ENCODE assay signal across 8 mouse cellular contexts in genomic region chr5:124249614-124250591, GRCm38 (mm10). TPM values are rescaled to one million over a fixed set of nuclear protein-coding genes. Genes with fewer than 3 reads are reported as not detected.
A peak's percentile ranks its signal among the peaks of the same experiment; 100 is the strongest.
DNase-seq lines count a peak whose midpoint lies in the region; ATAC-seq lines count a peak whose summit lies in the region.

Gene Pitpnm2, minus strand, starts transcription at chr5:124249760.

- H3K4me2 ChIP-seq in forebrain, embryonic 13.5 days: peak within 1 kb of the TSS; percentile 92

- DNase-seq in left cerebral cortex, adult 18-20 months (ENCODE audit: low spot score in 2 of 2): peak in 1 of 2 experiments; percentile 55
- no peak for DNase-seq in left cerebral cortex, adult 9 months (ENCODE audit: low spot score in 2 of 2)
- DNase-seq in brain, adult 2 months (ENCODE audit: low read depth, low spot score): peak; percentile 70
- peak; percentile 64 for DNase-seq in heart, postnatal 4 days
- peak in 1 of 2 experiments; percentile 56 for DNase-seq in left cerebral cortex, postnatal 36 days (ENCODE audit: low spot score in 2 of 2)
- DNase-seq in splenic B cell, adult 2 months (ENCODE audit: low read depth, low spot score): peak; percentile 68

- peak; percentile 83 for ATAC-seq in forebrain, embryonic 13.5 days
- ATAC-seq in megakaryocyte-erythroid progenitor cell, adult 5-6 weeks (replicated peaks; ENCODE audit: low FRiP score, low TSS enrichment, poor library complexity, severe bottlenecking): peak; percentile 31; the same call in 1 of the 2 replicates

- peaks cover 21% of the 10 kb centered on the region for H3K4me1 ChIP-seq in forebrain, embryonic 13.5 days

- peak within 1 kb of the TSS; percentile 70 for H3K4me3 ChIP-seq in forebrain, embryonic 13.5 days

- intact Hi-C loops in left cerebral cortex, postnatal 36 days (cut with DNase I): loop anchor here (2.0 to 5.0 kb wide), 4 partner anchors 29 to 88 kb away; no protein-coding TSS in a partner anchor

- peak within 1 kb of the TSS; percentile 84 for H3K9ac ChIP-seq in forebrain, embryonic 13.5 days

- no peaks in the 10 kb centered on the region for H3K9me3 ChIP-seq in forebrain, embryonic 13.5 days (replicated peaks)

- peak within 1 kb of the TSS; percentile 3 for H3K27ac ChIP-seq in forebrain, embryonic 13.5 days

- 0 out of 2 replicates have a peak, but pooled peaks cover 7% of the 10 kb centered on the region for H3K27me3 ChIP-seq in forebrain, embryonic 13.5 days
- H3K27me3 ChIP-seq in splenic B cell, adult 2 months (ENCODE audit: control insufficient read depth, insufficient read depth, low read length, poor library complexity, severe bottlenecking): no peaks in the 10 kb centered on the region

- peaks cover 13% of the 10 kb centered on the region; the same call in 1 of the 2 replicates for H3K36me3 ChIP-seq in forebrain, embryonic 13.5 days (ENCODE audit: poor library complexity, severe bottlenecking)
- H3K36me3 ChIP-seq in splenic B cell, adult 2 months (ENCODE audit: control insufficient read depth, insufficient read depth, low read length, poor library complexity, severe bottlenecking): no peaks in the 10 kb centered on the region; the same call in 1 of the 2 replicates

- WGBS in forebrain, embryonic 13.5 days: 1% methylated on average over 38 of the region's 90 CpGs

RNA-seq across cellular contexts. Expression of gene Pitpnm2, which starts in this region (rescaled TPM):
- 100 to 1,000 TPM; 259 to 274 TPM for total RNA-seq in left cerebral cortex, adult 18-20 months (2021)
- 5.4 and 6.5 TPM in 2 replicates for polyA plus RNA-seq in forebrain, embryonic 13.5 days (2015; fragmentation: Nextera tagmentation; extraction: Ambion mirVana)
- 10 to 100 TPM; 45.9 to 52.2 TPM for total RNA-seq in heart, postnatal 4 days (2021)
- total RNA-seq in left cerebral cortex, postnatal 36 days (2021): 100 to 1,000 TPM; 233 to 375 TPM
- total RNA-seq in megakaryocyte-erythroid progenitor cell, adult 5-6 weeks (2014; fragmentation: Nextera tagmentation): 23.7 and 33.3 TPM in 2 replicates
- total RNA-seq in megakaryocyte-erythroid progenitor cell, adult 5-6 weeks (2017): 6.5 and 10.9 TPM in 2 replicates

Comparison
In these comparisons a context has a peak if more than half of its experiments do, and no peak if none do; other contexts are left out.
1. RNA of gene Pitpnm2 (total RNA-seq): 233 to 375 TPM in left cerebral cortex, postnatal 36 days and 259 to 274 TPM in left cerebral cortex, adult 18-20 months; 45.9 to 52.2 TPM in heart, postnatal 4 days and 6.5 to 33.3 TPM in megakaryocyte-erythroid progenitor cell, adult 5-6 weeks; every median in the first group is over 4 times any median in the second.
2. DNase-seq: peak in brain, adult 2 months (single experiment), heart, postnatal 4 days (single experiment) and splenic B cell, adult 2 months (single experiment); none in left cerebral cortex, adult 9 months (0 of 2).